Mouse (Mus musculus) heart, embryonic 14.5 days (tissue): Measurements from ENCODE around the gene Cog5. TPM values are rescaled to one million over a fixed set of nuclear protein-coding genes. Genes with fewer than 3 reads are reported as not detected.
"Not testable (repeated sequence)": the region's sequence is repeated elsewhere in the genome, so short reads cannot be mapped to it uniquely, and the experiment has no call there.

Experiments used
- ATAC-seq: fragments of 200-750 bp; cut with Nextera tagmentation; 2 replicates; pipeline ENCODE4 v1.8.0; 2017; ENCODE audit warnings: low read depth, moderate TSS enrichment; ENCODE audit not compliant: insufficient number of reproducible peaks, insufficient read depth, low FRiP score
- H3K27ac ChIP-seq, 2 experiments: fragments of 200-500 bp in 1 of 2; fragments of 300-500 bp in 1 of 2; sonication (generic) in 1 of 2; replicated peaks in 1 of 2; 2 replicates each; pipeline ENCODE4 v1.5.1; 2012 to 2014; ENCODE audit warnings: low read depth in 2 of 2, low read length in 2 of 2, control low read depth in 1 of 2, mild to moderate bottlenecking in 1 of 2, mixed read lengths in 1 of 2; ENCODE audit not compliant: control insufficient read depth in 1 of 2, insufficient read depth in 1 of 2
- H3K27me3 ChIP-seq: fragments of 300-500 bp; sonication (generic); 2 replicates; pipeline ENCODE4 v1.6.1; 2014; ENCODE audit warnings: mild to moderate bottlenecking, low read length, control low read depth; ENCODE audit not compliant: control insufficient read depth, insufficient read depth
- H3K36me3 ChIP-seq: fragments of 300-500 bp; sonication (generic); 2 replicates; pipeline ENCODE4 v1.6.1; 2014; ENCODE audit warnings: mild to moderate bottlenecking, control low read depth, low read length, mixed read lengths; ENCODE audit not compliant: control insufficient read depth, insufficient read depth
- H3K4me1 ChIP-seq, 2 experiments: fragments of 200-500 bp in 1 of 2; fragments of 300-500 bp in 1 of 2; sonication (generic) in 1 of 2; 2 replicates each; pipeline ENCODE4 v1.6.1; 2012 to 2014; ENCODE audit warnings: low read length in 2 of 2, control low read depth in 1 of 2, mixed read lengths in 1 of 2; ENCODE audit not compliant: control insufficient read depth in 2 of 2, insufficient read depth in 2 of 2
- H3K4me2 ChIP-seq: fragments of 300-500 bp; sonication (generic); 2 replicates; pipeline ENCODE4 v1.6.1; 2014; ENCODE audit warnings: mild to moderate bottlenecking, low read length
- H3K4me3 ChIP-seq, 2 experiments: fragments of 200-500 bp in 1 of 2; fragments of 300-500 bp in 1 of 2; sonication (generic) in 1 of 2; 2 replicates each; pipeline ENCODE4 v1.5.1; 2012 to 2014; ENCODE audit warnings: low read length in 2 of 2, mild to moderate bottlenecking in 2 of 2, control low read depth in 1 of 2, low read depth in 1 of 2, moderate library complexity in 1 of 2; ENCODE audit not compliant: control insufficient read depth in 1 of 2, insufficient read depth in 1 of 2
- H3K9ac ChIP-seq: fragments of 300-500 bp; sonication (generic); 2 replicates; pipeline ENCODE4 v1.6.1; 2014; ENCODE audit warnings: mild to moderate bottlenecking, low read length
- H3K9me3 ChIP-seq: fragments of 300-500 bp; sonication (generic); 2 replicates; pipeline ENCODE4 v1.6.1; 2016; ENCODE audit warnings: low read length, control low read depth; ENCODE audit not compliant: control insufficient read depth
- WGBS: fragments of 180-500 bp; shearing (Covaris S2); extraction: QIAGEN DNeasy Blood & Tissue Kit; methylation state at CpG from one replicate; pipeline ENCODE4 v1.1.7; 2014; 5-methylcytosine and 5-hydroxymethylcytosine counted together
- polyA plus RNA-seq: library from polyadenylated mRNA; unstranded; fragments of >200 nt; fragmentation: Nextera tagmentation; extraction: Ambion mirVana; gene quantifications from 2 replicates; pipeline ENCODE4 v1.2.1, GENCODE M21; 2014

The Cog5 gene
- 38.0 and 39.2 TPM in 2 replicates for polyA plus RNA-seq

- peak within 1 kb of the TSS; percentile 88 to 91 for H3K4me3 ChIP-seq
- ATAC-seq = peak; percentile 93
- peaks cover 0 to 10% of the 10 kb centered on the region in 2 experiments; a peak in 2 of 4 replicates for H3K4me1 ChIP-seq
- H3K27me3 ChIP-seq = no peaks in the 10 kb centered on the region
- H3K9me3 ChIP-seq = no peaks in the 10 kb centered on the region
- H3K9ac ChIP-seq = peak within 1 kb of the TSS; percentile 88
- WGBS = under 1% methylated on average over 47 of the region's 47 CpGs
- peak within 1 kb of the TSS; percentile 74 for H3K4me2 ChIP-seq
- H3K27ac ChIP-seq = peak within 1 kb of the TSS; percentile 84 to 88
- H3K36me3 ChIP-seq = 0 out of 2 replicates have a peak, but pooled peaks cover 11% of the 10 kb centered on the region
Observed at GRCm38 (mm10) chr12:31654197-31654964, at the start of gene Cog5, which contains the start of gene Dus4l. TSS of gene Cog5 (plus strand) at chr12:31654869. TSS of gene Dus4l (minus strand) at chr12:31654826.

GRCm38 (mm10) chr12:31604894-31605293, 49.8 kb upstream of the Cog5 start:
- Histone ChIP-seq H3K27me3 (no peaks in the 10 kb centered on the region), H3K9ac (no peak overlapping the region), H3K27ac (no peak overlapping the region), H3K4me2 (no peak overlapping the region), H3K4me3 (no peak overlapping the region), H3K9me3 (no peaks in the 10 kb centered on the region), H3K36me3 (peaks cover 1% of the 10 kb centered on the region; the same call in 1 of the 2 replicates), H3K4me1 (peaks cover 2 to 8% of the 10 kb centered on the region in 2 experiments; a peak in 3 of 4 replicates)
- ATAC-seq = no peak
- WGBS = 85% methylated on average over 3 of the region's 3 CpGs

GRCm38 (mm10) chr12:31608138-31608537, 46.5 kb upstream of the Cog5 start:
- no peaks in the 10 kb centered on the region for H3K9me3 ChIP-seq
- WGBS = 49% methylated on average over 3 of the region's 3 CpGs
- H3K36me3 ChIP-seq = no peaks in the 10 kb centered on the region; the same call in 1 of the 2 replicates
- H3K27ac ChIP-seq = no peak overlapping the region
- no peak overlapping the region for H3K4me2 ChIP-seq
- peaks cover 2 to 8% of the 10 kb centered on the region in 2 experiments; a peak in 3 of 4 replicates for H3K4me1 ChIP-seq
- no peak for ATAC-seq
- H3K4me3 ChIP-seq = no peak overlapping the region
- no peaks in the 10 kb centered on the region for H3K27me3 ChIP-seq
- no peak overlapping the region for H3K9ac ChIP-seq

GRCm38 (mm10) chr12:31613353-31613752, 41.3 kb upstream of the Cog5 start:
- H3K36me3 ChIP-seq = peaks cover 11% of the 10 kb centered on the region; the same call in 1 of the 2 replicates
- WGBS = 54% methylated on average over 4 of the region's 4 CpGs
- no peak for ATAC-seq

GRCm38 (mm10) chr12:31620106-31620505, 34.6 kb upstream of the Cog5 start:
- H3K27ac ChIP-seq = no peak overlapping the region
- WGBS = 78% methylated on average over 8 of the region's 8 CpGs
- H3K4me2 ChIP-seq = no peak overlapping the region
- H3K9ac ChIP-seq = no peak overlapping the region
- peaks cover 33% of the 10 kb centered on the region for H3K36me3 ChIP-seq
- no peak overlapping the region for H3K4me3 ChIP-seq
- H3K27me3 ChIP-seq = no peaks in the 10 kb centered on the region
- H3K9me3 ChIP-seq = peaks cover 3% of the 10 kb centered on the region
- ATAC-seq = no peak
- 0 out of 4 replicates have a peak, but pooled peaks cover 0 to 8% of the 10 kb centered on the region in 2 experiments for H3K4me1 ChIP-seq

More at GRCm38 (mm10) chr12:31613353-31613752, 41.3 kb upstream of the Cog5 start:
- Histone ChIP-seq H3K4me1 (0 out of 4 replicates have a peak, but pooled peaks cover 0 to 5% of the 10 kb centered on the region in 2 experiments), H3K27me3 (no peaks in the 10 kb centered on the region), H3K9ac (no peak overlapping the region), H3K4me3 (no peak overlapping the region), H3K27ac (no peak overlapping the region), H3K4me2 (no peak overlapping the region), H3K9me3 (peaks cover 3% of the 10 kb centered on the region)

- no peak for ATAC-seq
- H3K27ac ChIP-seq = no peak overlapping the region
- no peaks in the 10 kb centered on the region for H3K4me1 ChIP-seq
- no peak overlapping the region for H3K4me3 ChIP-seq
- H3K36me3 ChIP-seq = peaks cover 52% of the 10 kb centered on the region
- no peak overlapping the region for H3K4me2 ChIP-seq
- H3K9ac ChIP-seq = no peak overlapping the region
- 90% methylated on average over 1 of the region's 1 CpGs for WGBS
- H3K9me3 ChIP-seq = no peaks in the 10 kb centered on the region
- no peaks in the 10 kb centered on the region for H3K27me3 ChIP-seq
Observed at GRCm38 (mm10) chr12:31625016-31625415, 29.7 kb upstream of the Cog5 start.

GRCm38 (mm10) chr12:31628396-31628795, 26.3 kb upstream of the Cog5 start:
- H3K4me3 ChIP-seq, H3K9me3 ChIP-seq, H3K4me2 ChIP-seq, H3K27ac ChIP-seq, H3K27me3 ChIP-seq, H3K9ac ChIP-seq, H3K4me1 ChIP-seq, ATAC-seq: not testable (repeated sequence)
- H3K36me3 ChIP-seq = peaks cover 42% of the 10 kb centered on the region
- WGBS = 88% methylated on average over 9 of the region's 9 CpGs
